Mouse (Mus musculus): ENCODE data around the gene Klk1b24.

DNA sequence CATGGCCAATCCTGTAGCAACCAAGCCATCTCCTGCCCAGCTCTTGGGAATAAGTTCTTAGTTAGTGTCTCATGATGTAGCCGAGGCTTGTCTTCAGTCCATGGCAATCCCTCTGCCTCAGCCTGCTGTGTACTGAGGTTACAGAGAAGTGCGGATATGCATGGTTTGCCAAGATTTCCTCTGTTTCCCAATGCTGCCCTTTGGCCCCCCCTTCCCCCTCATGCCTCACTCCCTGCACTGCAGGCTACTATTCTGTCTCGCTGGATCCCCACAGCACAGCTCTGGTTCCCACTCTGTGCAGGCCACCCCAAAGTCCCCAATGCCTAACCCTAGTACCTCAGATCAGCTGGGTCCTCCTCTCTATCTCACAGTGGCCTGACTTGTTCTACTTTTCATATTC, 20.3 kb downstream of the Klk1b24 start:
- no peak for TF ChIP-seq CTCF (IDR thresholded peaks at IDR 0.05; ENCODE audit: insufficient read depth, low read length)
- no peak for TF ChIP-seq POLR2A (IDR thresholded peaks at IDR 0.05; ENCODE audit: borderline replicate concordance, extremely low read depth, low read depth, low read length)
